ENCODE assay signal across 9 mouse cellular contexts in the genomic region with DNA sequence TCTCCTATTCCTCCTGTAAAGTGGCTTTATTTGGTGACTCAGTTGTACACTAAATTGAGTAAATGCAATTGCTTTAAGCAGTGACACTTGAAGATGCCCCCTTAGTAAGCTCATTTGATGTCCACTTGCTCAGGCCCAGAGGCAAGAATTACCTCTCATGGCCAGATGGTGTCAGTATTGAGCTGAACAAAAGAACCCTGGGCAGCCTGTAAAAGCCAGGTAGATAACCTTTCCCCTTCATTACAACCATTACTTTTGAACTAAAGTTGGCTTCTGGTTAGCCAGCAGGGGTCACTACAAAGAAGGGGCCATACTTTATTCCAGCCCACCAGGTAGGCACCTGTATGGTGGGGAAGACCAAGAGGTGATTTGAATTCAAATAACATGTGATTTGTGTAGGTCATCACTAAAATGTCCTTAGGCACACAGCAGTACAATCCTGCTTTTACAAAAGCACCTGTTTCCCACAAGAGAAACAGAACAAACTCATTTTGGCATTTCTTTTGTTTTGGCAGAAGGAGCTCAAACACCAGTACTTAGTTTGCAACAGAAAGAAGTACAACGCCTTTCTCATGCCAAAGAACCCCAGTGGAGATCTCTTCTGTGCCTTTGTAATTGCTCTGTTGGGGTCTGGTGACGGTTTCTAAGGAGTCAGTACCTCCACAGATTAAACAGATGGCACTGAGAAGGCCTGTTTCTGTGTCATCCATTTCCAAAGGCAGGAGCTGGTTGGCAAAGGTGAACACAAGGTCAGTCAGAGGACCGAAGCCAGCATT.
A peak's percentile ranks its signal among the peaks of the same experiment; 100 is the strongest.
DNase-seq lines count a peak whose midpoint lies in the region; ATAC-seq lines count a peak whose summit lies in the region.
"Had no signal": no experiment of that assay in that cellular context is flagged by ENCODE, and none has a peak within 500 bp of the region (broad histone marks: within the 10 kb centered on the region; RNA-seq: fewer than 3 reads in every experiment).

No protein-coding gene starts in this region.

- intact Hi-C loops in heart, postnatal 14 days (cut with DNase I) = loop anchor here (2.0 to 10.0 kb wide), 4 partner anchors 140 to 968 kb away; no protein-coding TSS in a partner anchor

- no peak overlapping the region for H3K4me2 ChIP-seq in kidney, embryonic 15.5 days

- DNase-seq in kidney, adult 11 months = peak; percentile 50
- peak; percentile 79 for DNase-seq in brain, adult 2 months (ENCODE audit: low read depth, low spot score)
- peak; percentile 59 to 76 for DNase-seq in heart, postnatal 14 days
- peak; percentile 61 to 72 for DNase-seq in kidney, postnatal 4 days
- DNase-seq in lung, postnatal 14 days = peak; percentile 63
- peak; percentile 69 to 74 for DNase-seq in right cerebral cortex, adult 2 months (ENCODE audit: low spot score in 2 of 2)

- no peak overlapping the region for H3K4me3 ChIP-seq in kidney, embryonic 15.5 days (replicated peaks)

- 79% methylated on average over 3 of the region's 3 CpGs for WGBS in kidney, embryonic 15.5 days

- H3K9ac ChIP-seq in kidney, embryonic 15.5 days = no peak overlapping the region

- no peaks in the 10 kb centered on the region for H3K9me3 ChIP-seq in kidney, embryonic 15.5 days (replicated peaks)

- no peak for ATAC-seq in kidney, embryonic 15.5 days (replicated peaks; ENCODE audit: low FRiP score)
- peak; percentile 82 for ATAC-seq in erythroblast, adult 5-6 weeks (replicated peaks; ENCODE audit: low FRiP score, poor library complexity, severe bottlenecking)

- H3K27ac ChIP-seq in kidney, embryonic 15.5 days = no peak overlapping the region
- H3K27ac ChIP-seq: macrophage had no signal

- H3K27me3 ChIP-seq in kidney, embryonic 15.5 days = no peaks in the 10 kb centered on the region

- peaks cover 80% of the 10 kb centered on the region for H3K36me3 ChIP-seq in kidney, embryonic 15.5 days

- H3K4me1 ChIP-seq in kidney, embryonic 15.5 days = 0 out of 2 replicates have a peak, but pooled peaks cover 2% of the 10 kb centered on the region
